Mouse (Mus musculus) layer of hippocampus, postnatal 25 days (tissue): ENCODE data around the gene Snx3. TPM values are rescaled to one million over a fixed set of nuclear protein-coding genes. Genes with fewer than 3 reads are reported as not detected.

Source experiments
- DNase-seq, 2 experiments: peaks; one replicate each; pipeline ENCODE4 v3.0.0; 2022; ENCODE audit warnings: mixed read lengths in 2 of 2, low spot score in 1 of 2; ENCODE audit errors: extremely low spot score in 1 of 2
- total RNA-seq, 2 experiments: library from RNA; stranded (reverse); gene quantifications; 2 replicates each; pipeline ENCODE4 v1.2.3; 2021

Gene Snx3
- total RNA-seq, 2 experiments from 2014 or later: 195 to 223 TPM

DNA sequence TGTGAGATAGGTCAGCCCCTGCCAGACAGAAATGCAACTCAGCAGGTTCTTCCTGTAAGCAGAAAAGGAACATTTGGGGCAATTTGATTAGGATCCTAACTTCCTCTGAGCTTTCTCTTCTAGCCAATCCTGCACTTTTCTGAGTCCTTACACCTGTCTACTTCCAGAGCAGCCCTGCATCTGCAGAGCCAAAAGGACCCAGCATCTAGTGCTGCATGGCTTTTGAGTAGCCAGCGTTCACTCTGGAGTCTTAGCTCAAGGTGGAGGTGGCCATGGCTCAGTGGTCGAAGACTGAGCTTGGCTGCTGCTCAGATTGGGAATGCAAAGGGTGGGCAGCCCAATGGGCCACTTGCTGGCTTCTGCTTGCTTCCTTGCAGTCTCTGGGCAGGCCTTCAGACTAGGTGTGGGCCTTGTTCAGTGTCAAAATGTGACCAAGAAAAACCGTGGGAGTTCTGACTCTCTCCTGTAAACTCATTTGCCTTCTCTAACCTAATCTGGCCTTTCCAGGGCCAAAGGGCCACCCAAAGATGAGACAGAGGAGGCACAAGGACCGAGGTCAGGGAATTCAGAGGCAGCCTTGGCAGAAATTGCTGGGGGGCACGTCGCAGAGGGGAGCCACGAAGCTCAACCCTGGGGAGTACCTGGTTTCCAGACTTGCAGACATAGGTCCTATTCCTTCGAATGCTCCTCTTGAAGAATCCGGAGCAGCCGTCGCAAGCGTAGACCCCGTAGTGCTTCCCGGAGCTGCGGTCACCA, 75.9 kb downstream of the Snx3 start:
- no peak for DNase-seq

DNA sequence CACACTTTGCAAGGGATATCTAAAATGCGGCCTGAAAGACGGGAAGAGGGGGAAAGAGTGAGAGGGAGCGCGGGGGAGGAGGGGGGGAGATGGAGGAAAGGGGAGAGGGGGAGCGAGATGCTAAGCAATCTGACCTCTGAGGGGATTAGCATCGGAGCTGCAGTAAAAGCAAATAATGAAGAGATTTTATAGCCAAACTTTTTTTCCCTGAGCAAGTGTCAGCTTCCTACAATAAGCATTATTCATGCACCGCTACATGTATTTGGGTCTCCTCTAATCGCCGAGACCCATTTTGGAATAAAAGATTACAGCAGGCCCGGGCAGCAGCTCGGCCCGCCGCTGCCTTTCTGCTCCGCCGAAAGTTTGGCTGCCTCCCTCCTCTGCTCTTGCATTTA, 76.4 kb downstream of the Snx3 start:
- no peak for DNase-seq

DNA sequence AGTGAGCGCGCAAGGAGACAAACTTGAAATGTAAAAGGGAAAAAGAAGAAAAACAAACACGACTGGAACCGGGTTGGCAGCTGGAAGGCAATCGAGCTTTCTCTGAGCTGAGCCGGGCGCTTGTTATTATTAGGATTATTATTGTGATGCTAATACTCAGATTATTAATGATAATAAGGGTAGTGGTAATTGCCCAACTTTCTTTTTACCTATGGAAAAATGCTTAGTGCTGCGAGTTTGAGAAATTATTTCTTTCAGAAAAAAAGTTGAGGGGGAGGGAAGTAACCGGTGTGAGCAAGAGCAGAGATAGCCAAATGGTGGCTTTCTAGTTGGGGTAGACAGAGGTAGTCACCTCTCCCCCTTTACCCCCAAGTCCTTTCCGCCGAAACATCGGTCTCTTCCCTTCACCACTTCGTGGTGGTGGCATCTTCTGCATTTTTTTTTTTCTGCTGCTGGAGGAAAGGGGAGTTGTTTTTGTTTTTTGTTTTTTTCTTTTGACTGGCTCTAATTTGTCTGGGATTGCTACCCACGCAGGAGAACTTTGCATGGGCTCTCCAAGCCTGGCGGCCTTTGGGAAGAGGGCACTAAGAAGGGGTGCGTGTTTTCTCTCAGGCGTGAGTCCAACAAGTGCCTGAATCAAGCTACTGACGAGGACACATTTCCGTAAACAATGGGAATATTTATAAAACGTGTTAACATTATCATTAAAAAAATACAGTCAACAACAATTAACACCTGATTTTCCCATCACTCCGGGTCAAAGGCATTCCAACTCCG, 77.1 kb downstream of the Snx3 start:
- DNase-seq: no peak

DNA sequence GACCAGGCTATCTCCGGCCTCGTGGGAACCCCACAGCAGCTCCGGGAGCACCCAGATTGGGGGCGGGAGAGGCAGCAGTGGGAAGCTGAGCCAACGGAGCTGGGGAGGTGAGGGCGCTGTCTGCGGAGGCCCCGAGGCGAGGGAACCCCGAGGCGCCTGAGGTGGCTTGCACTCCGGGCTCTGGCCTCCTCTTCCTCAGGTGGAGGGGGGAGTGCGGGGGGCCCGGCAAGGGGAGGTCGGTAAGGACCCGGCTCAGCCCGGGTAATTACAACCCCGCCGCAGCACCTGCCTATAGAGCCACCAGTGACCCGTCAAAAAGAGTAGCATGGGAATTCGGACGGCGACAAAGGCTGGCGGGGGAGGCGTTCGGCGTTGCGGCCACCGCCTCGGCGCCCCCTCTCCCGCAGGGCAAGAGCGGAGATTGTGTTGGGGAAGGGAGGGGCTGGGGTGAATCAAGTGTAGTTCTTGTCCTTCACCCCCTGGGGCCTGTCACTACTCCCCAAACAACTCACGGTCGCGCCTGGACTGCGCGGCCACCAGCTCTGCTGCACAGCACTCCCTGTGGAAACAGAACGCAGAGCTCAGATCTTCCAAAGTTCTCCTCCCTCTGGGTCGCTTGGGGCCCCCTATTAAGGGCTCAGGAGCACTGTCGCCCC, 77.8 kb downstream of the Snx3 start:
- DNase-seq: no peak

DNA sequence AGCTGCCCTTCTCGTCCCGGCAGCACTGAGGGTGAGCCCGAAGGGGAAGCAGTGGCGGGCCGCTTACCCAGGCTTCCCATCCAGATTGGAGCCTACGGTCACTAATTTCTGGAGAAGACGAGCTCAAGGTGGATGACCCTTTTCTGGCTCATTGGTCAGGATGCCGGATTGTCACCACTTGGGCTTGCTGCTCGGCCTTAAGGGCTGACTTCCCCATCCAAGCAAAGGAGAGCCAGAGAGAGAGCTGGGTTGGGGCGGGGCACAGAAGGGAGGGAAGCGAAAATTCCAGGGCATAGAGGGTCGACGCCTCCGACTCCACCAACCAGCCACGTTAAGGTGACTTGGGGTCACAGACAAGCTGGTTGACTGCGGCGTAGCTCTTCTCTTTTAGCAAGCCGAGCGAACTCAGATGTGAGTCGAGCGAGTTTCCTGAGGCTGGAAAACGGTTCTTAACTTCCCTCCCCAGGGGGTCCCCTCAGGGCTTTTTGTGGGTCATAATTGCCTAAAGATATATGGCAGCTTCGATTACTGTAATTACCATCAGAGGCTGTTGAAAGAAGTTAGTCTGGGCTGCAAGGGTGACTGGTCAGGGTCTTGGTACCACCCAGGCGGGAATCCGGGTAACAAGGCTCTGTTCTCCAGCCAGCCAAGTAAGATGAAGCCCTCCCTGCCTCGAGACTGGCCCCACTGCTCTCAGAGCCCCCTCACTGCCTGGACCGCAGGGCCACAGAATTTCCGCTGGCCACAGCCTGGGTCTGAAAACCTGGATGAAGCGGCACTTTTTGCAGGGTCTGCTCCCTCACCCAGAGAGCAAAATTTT, 78.5 kb downstream of the Snx3 start:
- DNase-seq: no peak

DNA sequence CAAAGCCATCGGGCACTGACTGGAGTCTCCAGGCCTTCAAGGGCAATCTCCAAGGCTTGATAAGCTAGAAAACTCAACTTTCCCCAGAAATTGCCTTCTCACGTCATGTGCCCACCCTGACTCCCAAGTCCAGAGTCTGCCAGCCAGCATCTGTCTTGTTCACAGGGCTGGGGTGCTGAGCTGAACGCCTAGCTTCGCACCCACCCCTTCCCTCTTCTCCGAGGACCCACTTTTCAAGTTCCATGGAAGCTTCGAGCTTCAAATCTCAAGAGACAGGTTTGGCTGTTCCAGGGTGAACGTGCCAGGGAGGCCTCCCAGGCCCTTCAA, 79.1 kb downstream of the Snx3 start:
- no peak for DNase-seq

DNA sequence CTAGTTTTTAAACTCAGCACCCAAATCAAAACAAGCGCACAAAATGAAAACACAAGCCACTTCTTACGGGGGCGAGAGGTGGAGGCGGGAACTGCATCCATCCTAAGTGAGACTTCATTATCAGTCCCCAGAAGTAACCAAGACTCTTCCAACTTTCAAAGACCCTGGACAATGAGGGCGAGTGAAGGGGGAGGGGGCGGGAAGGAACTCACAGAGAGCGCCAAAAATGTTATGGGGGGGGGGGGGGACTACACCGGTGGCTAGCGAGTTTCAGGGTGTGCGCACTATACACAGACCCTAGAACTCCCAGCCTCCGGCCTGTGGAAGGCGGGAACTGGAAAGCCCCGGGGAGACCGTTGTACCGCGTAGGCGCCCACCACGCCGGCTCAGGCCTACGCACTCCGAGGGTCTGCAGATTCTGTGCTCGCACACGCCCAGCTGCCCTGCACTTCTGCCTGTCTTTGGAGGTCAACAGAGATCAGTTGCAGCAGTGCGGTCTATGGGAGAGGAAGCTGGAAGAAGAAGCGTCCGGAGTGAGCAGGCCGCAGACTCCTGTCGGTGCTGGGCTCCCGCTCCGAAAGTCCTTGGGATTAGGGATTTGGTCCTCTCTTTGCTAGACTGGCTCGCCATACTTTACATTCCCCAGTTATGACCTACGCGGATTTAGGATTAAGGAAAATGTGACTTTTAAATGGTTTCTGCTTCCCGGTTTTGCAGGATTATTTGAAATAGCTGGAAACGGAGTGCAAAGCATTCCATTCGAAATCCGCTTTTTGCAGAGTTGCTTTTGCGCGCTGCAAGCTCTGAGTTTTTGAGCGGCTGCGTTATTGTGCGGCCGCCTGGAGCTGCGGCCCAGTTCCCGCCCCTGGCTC, 80.1 kb downstream of the Snx3 start:
- DNase-seq: peak in 1 of 2 experiments; percentile 24

DNA sequence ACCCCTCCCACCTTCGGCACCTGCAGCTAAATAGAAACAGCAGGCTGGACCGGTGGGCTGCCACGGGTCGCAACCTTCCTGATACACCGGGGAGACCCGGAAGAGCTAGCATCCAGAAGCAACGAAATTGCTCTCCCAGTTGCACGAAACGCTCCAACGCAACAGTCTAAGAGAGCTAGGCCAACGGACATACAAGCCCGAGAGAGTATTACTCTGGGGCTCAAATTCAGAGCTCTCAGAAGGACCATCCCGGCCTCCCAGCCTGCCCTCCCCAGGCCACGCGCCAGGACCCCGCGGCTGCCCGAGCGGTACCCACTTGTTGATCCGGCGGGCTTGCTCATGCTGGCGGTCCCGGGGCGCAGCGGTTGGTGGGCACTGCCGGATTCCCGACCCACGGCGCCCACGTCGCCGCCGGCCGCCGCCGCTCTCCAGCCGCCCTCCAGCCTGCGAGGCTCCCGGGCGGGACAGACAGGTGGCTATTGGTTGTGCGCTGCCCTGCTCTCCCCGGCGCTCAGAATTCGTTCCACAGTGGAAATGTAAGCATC, 80.8 kb downstream of the Snx3 start:
- no peak for DNase-seq

DNA sequence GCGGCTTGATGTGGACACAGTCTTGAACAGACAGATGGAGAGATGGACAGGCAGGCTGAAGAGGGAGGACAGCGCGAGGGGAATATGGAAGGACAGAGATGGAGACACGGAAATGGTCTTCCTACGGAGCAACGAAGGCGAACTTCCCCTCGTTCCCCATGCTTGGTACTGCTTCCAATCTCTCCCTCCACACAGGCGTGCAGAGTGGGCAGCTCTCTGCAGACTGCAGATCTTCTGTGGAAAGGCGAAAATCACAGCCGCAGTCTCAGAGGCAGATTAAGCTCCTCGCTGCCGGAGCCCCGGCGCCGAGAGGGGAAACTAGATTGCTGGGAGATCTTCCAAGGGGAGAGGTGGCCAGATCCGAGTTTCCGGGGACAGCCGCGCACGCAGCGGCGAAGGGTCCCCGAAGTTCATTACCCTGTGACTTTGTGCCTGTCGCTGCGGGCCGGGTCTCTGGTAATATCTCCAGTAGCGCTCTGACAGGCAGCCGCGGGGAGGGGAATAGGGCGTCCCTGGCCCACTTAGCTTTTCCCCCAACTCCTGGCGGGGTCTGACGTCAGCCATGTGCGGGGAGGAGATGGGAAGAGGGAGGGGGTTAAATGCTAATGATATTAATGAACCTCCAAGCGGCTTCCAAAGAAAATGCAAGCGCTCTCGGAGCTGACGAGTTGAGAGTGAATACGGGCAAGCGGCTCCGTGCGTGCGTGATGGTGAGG, 81.5 kb downstream of the Snx3 start, which contains the start of the genes Nr2e1 and Ostm1:
Gene Nr2e1 (minus strand): TSS at position 476 of the 716 bp plus-strand sequence.
Gene Ostm1 (plus strand): TSS at position 666 of the 716 bp plus-strand sequence.
- peak; percentile 46 to 54 for DNase-seq

DNA sequence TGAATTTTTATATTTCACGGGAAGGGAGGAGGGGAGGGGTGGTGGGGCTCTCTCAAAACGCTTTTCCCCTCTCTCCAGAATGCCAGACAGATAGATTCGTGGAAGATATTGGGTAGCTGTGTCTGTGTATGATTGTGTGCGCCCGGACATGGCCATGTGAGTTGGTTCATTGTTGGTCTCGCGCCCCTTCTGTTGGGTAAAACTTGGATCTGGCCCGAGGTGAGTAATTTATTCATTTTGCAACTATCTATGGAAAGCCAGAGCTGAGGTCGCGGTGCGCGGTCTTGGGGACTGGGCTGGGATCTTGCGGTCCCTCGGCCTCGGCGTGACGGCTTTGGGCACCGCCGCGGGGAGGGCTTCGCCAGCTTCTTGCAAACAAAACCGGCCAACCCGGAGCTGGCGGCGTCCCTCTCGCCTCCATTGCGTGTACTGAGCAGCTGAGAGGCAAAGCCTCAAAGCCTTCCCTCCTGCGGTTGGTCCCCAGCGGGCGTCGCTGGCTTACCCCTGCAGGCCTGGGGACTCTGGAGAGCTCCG, 82.1 kb downstream of the Snx3 start:
- DNase-seq: peak in 1 of 2 experiments; percentile 25

DNA sequence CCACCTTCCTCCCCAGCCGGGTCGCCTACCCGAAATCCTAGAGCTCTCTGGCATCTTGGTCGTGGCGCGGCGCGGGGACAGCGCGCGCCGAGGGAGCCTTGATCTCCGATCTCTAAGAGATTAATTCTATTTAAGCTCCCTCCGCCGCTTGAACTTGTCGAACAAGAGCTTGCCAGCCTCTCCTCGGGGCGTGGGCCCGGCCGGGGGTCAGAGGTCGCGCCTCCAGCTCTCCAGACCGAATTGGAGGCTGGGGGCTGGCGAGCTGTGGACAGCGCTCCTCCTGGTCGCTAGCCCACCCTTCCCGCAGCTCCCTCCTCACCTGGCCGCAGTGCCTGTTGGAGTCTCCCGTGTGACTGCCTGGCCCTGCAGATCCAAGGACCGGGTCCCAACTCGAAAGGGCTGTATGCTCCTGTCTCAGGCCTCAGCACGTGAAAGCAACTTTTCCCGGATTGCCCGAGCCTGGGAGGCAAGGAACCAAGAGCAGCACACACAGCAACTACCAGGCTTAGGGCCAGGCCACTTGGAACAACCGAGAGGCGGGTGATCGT, 82.7 kb downstream of the Snx3 start:
- DNase-seq: no peak

Other genes starting within 250 kb of the Snx3 start
- 10 to 100 TPM; 39.5 to 46.7 TPM for gene Foxo3, start 225.3 kb upstream of the Snx3 start, total RNA-seq
- gene Afg1l, start 23.5 kb upstream of the Snx3 start, total RNA-seq: 10 to 100 TPM; 12.3 to 15.2 TPM
- gene Nr2e1, start 81.6 kb downstream of the Snx3 start, total RNA-seq: 10 to 100 TPM; 14.6 to 16.6 TPM
- 10 to 100 TPM; 54.3 to 56.1 TPM for gene Ostm1, start 81.8 kb downstream of the Snx3 start, total RNA-seq